Mouse (Mus musculus): ENCODE measurements around the gene C2cd4b.
A peak's percentile ranks its signal among the peaks of the same experiment; 100 is the strongest.

DNA sequence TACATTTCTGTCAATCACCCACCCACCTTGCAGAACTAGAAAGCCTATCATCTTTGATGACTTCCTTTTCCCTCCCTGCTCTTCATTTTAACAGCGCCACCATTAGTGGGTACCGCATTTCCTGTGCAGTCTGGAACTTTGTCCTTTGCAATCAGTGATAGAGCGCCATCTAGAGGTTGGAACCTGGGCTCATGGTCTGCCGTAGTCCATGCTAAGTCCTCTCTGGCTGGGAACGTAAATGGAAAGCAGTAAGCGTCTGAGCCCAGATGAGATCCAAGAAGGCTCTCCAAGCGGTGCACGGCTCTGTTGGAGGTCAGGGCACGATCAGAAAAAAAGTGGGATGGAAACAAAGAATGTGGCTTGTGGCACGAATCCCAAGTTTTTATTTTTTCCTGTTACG lies 23.8 kb upstream of the C2cd4b start:
- TF ChIP-seq CTCF (IDR thresholded peaks at IDR 0.05; ENCODE audit: control insufficient read depth, insufficient read depth, low read length) (peak; percentile 26; the same call in 1 of the 2 replicates), POLR2A (IDR thresholded peaks at IDR 0.05; ENCODE audit: borderline replicate concordance, control insufficient read depth, low read depth, low read length) (no peak)

All from bone marrow, adult 2 months (tissue).